Mouse (Mus musculus): ENCODE data around the gene Acan. TPM values are rescaled to one million over a fixed set of nuclear protein-coding genes. Genes with fewer than 3 reads are reported as not detected.

Acan gene
- 0.21 and 0.65 TPM in 2 replicates for polyA plus RNA-seq (2015; fragmentation: Nextera tagmentation; extraction: Ambion mirVana)

GRCm38 (mm10) chr7:79053383-79053889, at the start of gene Acan:
Acan (plus strand) TSS chr7:79053483.
- ATAC-seq (ENCODE audit: low FRiP score, low read depth) = 0 out of 2 replicates have a peak, but pooled peaks have one; percentile 6
- WGBS = under 1% methylated on average over 23 of the region's 23 CpGs
- peaks cover 55% of the 10 kb centered on the region for H3K27me3 ChIP-seq

DNA sequence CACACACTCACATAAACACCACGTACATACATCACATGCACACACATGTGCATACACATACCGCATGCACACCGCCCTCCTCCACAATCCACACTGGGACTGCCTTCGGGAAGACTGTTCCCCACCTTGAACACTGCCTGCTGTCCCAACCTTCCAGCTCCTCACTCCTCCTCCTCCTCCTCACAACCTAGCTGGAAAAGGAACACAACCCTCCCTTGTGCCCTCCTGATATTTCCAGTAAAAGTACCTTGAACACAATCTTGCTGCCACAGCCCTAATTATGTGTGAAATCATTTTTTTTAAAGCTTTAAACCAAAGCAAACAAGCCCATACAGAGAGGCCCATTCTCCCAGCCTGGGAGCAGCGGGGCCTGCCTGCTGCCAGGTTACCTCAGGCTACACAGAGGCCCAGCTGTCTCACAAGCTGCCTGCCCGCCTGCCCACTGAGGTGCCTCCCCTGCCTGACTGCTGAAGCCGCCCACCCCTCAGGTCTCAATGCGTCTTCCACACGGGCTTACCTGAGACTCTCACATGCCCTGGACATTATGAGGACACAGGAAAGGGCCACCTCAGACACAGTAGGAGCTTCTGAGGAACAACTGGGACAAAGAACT, 31.9 kb upstream of the Acan start:
- WGBS = 68% methylated on average over 9 of the region's 9 CpGs
- H3K4me2 ChIP-seq = no peak overlapping the region
- no peak overlapping the region for H3K27ac ChIP-seq (replicated peaks)
- no peak overlapping the region for H3K9ac ChIP-seq
- H3K9me3 ChIP-seq = no peaks in the 10 kb centered on the region
- no peak for ATAC-seq (ENCODE audit: low FRiP score, low read depth)
- H3K4me3 ChIP-seq = no peak overlapping the region
- no peaks in the 10 kb centered on the region for H3K36me3 ChIP-seq
- H3K27me3 ChIP-seq = no peaks in the 10 kb centered on the region
- no peaks in the 10 kb centered on the region for H3K4me1 ChIP-seq (replicated peaks)

More at GRCm38 (mm10) chr7:79053383-79053889, at the start of gene Acan:
- Histone ChIP-seq H3K36me3 (no peaks in the 10 kb centered on the region), H3K4me2 (peak within 1 kb of the TSS; percentile 99), H3K4me3 (peak within 1 kb of the TSS; percentile 59), H3K27ac (replicated peaks) (no peak within 1 kb of the TSS), H3K4me1 (replicated peaks) (peaks cover 21% of the 10 kb centered on the region), H3K9ac (peak within 1 kb of the TSS; percentile 46), H3K9me3 (no peaks in the 10 kb centered on the region)

DNA sequence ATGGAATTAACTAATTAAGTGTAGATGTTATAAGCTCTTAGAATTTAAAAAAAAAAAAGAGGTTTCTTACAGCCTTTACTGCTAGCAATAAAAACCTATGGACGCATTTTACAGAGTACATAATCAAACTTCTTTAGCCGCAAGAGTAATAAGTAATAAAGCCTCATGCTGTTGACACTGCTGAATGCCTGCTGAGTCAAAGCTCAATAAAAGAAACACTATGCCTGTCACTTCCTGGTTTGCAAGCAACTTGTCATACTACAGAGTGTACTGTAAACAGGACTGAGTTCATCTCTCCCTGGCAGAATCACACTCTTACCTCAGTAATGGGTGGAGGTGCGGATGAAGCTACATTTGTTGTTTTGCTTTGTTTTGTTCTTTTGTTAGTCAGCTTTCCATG, 24.1 kb upstream of the Acan start:
- Histone ChIP-seq H3K36me3 (no peaks in the 10 kb centered on the region), H3K27ac (replicated peaks) (no peak overlapping the region), H3K9me3 (no peaks in the 10 kb centered on the region), H3K4me2 (no peak overlapping the region), H3K9ac (no peak overlapping the region), H3K4me3 (no peak overlapping the region), H3K4me1 (replicated peaks) (no peaks in the 10 kb centered on the region), H3K27me3 (no peaks in the 10 kb centered on the region)
- WGBS = 90% methylated on average over 3 of the region's 3 CpGs
- no peak for ATAC-seq (ENCODE audit: low FRiP score, low read depth)

- no peaks in the 10 kb centered on the region for H3K27me3 ChIP-seq
- H3K4me3 ChIP-seq = no peak overlapping the region
- H3K36me3 ChIP-seq = no peaks in the 10 kb centered on the region
- no peak overlapping the region for H3K9ac ChIP-seq
- H3K9me3 ChIP-seq = no peaks in the 10 kb centered on the region
- no peak overlapping the region for H3K27ac ChIP-seq (replicated peaks)
- ATAC-seq (ENCODE audit: low FRiP score, low read depth) = no peak
- no peaks in the 10 kb centered on the region for H3K4me1 ChIP-seq (replicated peaks)
- H3K4me2 ChIP-seq = no peak overlapping the region
- 83% methylated on average over 2 of the region's 2 CpGs for WGBS
Observed at GRCm38 (mm10) chr7:79033745-79034144, 19.5 kb upstream of the Acan start.

DNA sequence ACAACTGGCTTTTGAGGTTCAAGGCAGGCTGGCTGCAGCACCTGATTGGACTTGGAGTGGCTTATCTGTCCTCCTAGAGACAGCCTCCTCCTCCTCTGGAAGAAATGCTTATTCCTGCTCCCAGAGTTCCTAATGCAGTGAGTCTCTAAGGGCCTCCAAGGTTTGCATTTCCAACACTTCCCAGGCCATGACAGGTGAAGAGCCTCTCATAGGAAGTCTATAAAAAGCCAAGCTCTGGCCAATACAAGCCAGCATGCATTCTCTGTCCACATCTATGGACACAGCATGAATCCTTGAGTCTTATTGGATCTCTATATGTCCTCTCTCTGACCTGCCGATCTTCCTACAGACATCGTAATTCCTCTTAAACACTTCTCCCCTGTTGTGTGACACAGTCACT, 18.8 kb upstream of the Acan start:
- Histone ChIP-seq H3K9ac (no peak overlapping the region), H3K36me3 (no peaks in the 10 kb centered on the region), H3K4me2 (no peak overlapping the region), H3K4me3 (no peak overlapping the region), H3K9me3 (no peaks in the 10 kb centered on the region), H3K27me3 (no peaks in the 10 kb centered on the region), H3K4me1 (replicated peaks) (no peaks in the 10 kb centered on the region), H3K27ac (replicated peaks) (no peak overlapping the region)
- WGBS = 92% methylated on average over 2 of the region's 2 CpGs
- ATAC-seq (ENCODE audit: low FRiP score, low read depth) = no peak

DNA sequence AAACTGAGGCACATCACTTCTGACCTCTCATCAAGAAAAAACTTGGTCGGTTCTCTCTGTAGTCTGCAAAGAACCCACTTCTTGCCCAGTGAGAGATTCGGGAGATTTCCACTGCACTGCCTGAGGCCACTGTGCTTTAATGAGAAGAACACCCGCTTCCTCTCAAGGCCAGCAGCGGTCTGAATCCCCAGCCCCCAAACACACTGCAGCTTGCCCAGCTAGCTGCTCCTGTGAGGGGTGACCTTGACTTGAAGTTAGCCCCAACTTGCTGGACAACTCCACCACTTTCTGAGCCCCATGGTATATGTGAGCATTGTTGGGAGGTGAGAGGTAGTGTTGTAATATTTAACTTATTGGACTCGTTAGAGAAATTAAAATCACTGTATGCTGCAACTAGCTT, 1.2 kb upstream of the Acan start:
- Histone ChIP-seq H3K9ac (no peak overlapping the region), H3K36me3 (no peaks in the 10 kb centered on the region), H3K4me1 (replicated peaks) (peaks cover 21% of the 10 kb centered on the region), H3K9me3 (no peaks in the 10 kb centered on the region), H3K4me2 (peak overlapping the region; percentile 99), H3K4me3 (peak overlapping the region; percentile 59; the same call in 1 of the 2 replicates), H3K27ac (replicated peaks) (no peak overlapping the region), H3K27me3 (peaks cover 55% of the 10 kb centered on the region)
- no peak for ATAC-seq (ENCODE audit: low FRiP score, low read depth)
- 27% methylated on average over 5 of the region's 5 CpGs for WGBS

DNA sequence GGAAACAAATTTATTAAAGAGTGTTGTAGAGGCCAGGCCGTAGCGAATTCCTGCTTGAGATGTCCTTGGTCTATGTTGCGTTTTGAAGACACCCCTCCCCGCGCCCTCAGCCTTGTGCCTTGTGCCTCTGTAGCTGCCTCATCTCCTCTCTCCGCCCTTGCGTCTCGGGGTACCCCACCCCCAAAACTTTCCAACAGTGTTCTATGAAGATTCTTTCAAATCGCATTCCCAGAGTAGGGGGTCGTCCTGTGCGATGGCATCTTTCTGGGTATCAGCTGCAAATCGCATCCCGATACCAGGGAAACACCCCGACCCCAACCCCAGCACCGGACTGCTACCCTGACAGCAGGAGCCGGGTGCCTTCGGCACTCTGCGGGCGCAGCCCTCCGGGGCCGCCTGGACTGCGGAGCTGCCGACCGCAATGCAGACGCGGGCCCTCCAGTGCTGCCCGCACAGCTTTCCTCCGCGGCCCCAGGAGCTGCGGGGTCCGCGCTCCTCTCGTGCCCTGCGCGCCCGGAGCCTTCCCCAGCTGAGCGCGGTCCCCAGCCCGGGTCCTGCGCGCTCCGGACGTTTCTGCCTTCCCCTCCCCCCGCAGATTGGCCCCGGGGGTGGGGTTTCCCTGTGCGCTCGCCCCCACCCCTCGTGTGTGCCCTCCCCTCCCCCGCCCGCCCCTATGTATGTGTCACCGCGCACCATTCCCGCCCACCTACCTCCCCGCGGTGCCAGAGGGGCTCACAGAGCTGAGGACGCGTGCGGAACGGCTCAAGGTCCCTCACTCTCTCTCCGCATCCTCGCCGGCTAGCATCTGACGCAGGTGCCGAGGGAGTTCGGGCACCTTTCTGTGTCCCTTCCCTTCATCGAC, 531 bp upstream of the Acan start:
- peaks cover 21% of the 10 kb centered on the region for H3K4me1 ChIP-seq (replicated peaks)
- peaks cover 55% of the 10 kb centered on the region for H3K27me3 ChIP-seq
- H3K9ac ChIP-seq = peak overlapping the region; percentile 46
- H3K4me3 ChIP-seq = peak overlapping the region; percentile 59
- H3K9me3 ChIP-seq = no peaks in the 10 kb centered on the region
- 1% methylated on average over 53 of the region's 66 CpGs for WGBS
- peak overlapping the region; percentile 99 for H3K4me2 ChIP-seq
- peak; percentile 76 for ATAC-seq (ENCODE audit: low FRiP score, low read depth)
- H3K27ac ChIP-seq (replicated peaks) = no peak overlapping the region
- no peaks in the 10 kb centered on the region for H3K36me3 ChIP-seq

DNA sequence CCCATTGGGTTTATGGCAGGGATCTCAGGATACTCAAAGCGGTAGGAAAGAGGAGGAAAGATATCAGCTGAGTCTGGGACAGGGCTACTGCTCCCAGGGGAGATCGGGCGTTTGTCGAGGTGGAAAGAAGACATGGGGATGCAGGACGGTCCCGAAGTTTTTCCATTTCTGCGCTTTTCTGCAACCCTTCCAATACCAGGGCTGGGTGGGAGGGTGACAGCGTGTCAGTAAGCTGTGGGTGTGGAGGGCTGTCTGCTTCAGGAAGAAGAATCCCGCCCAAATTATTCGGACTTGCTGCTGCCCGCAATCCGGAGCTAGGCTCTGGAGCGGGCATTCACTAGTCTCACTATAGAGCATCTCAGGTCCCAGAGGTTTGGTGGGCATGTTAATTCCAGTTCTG, 828 bp downstream of the Acan start:
- Histone ChIP-seq H3K4me1 (replicated peaks) (peaks cover 21% of the 10 kb centered on the region), H3K27me3 (peaks cover 55% of the 10 kb centered on the region), H3K9ac (no peak overlapping the region), H3K4me3 (no peak overlapping the region), H3K27ac (replicated peaks) (no peak overlapping the region), H3K36me3 (no peaks in the 10 kb centered on the region), H3K4me2 (peak overlapping the region; percentile 99), H3K9me3 (no peaks in the 10 kb centered on the region)
- WGBS = 10% methylated on average over 13 of the region's 13 CpGs
- ATAC-seq (ENCODE audit: low FRiP score, low read depth) = no peak

DNA sequence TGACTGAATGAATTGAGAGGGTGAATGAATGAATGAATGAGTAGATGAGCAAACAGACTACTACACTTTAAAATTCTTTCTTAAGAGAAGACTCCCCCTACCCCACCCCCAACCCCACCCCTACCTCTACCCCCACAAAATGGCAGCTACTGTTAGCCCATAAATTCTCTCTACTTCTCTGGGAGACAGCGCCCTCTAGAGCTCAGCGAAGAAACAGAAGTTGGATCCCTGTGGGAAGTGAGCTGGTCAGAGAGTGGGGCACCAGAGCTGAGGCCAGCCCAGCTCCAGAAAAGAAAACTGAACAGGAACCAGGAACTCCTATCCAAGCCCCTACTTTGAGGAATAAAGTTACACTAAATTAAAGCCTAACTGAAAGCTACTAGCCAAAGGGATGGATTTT, 5.3 kb downstream of the Acan start:
- Histone ChIP-seq H3K36me3 (no peaks in the 10 kb centered on the region), H3K27me3 (peaks cover 28% of the 10 kb centered on the region), H3K4me1 (replicated peaks) (peaks cover 5% of the 10 kb centered on the region), H3K27ac (replicated peaks) (no peak overlapping the region), H3K9ac (no peak overlapping the region), H3K4me3 (no peak overlapping the region), H3K4me2 (no peak overlapping the region), H3K9me3 (no peaks in the 10 kb centered on the region)
- WGBS = 26% methylated on average over 2 of the region's 2 CpGs
- ATAC-seq (ENCODE audit: low FRiP score, low read depth) = no peak

DNA sequence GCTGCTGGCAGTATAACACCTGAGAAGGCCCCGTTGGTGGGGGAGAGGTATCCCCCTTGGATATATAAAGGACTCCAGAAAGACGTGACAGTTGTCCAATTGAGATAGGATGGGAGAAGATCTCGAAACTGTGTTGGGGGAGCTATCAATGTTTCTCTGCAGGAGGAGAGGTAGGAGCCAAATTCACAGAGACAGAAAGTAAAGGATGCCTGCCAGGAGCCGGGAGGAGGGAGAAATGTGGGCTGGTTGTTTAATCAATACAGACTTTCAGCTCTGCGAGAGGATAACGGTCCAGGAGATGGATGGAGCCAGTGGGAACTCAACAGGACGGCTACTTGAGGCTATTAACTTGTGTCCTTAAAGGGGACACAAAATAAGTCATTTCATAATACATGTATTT, 14.2 kb downstream of the Acan start:
- Histone ChIP-seq H3K27ac (replicated peaks) (no peak overlapping the region), H3K9me3 (no peaks in the 10 kb centered on the region), H3K36me3 (no peaks in the 10 kb centered on the region), H3K4me2 (no peak overlapping the region), H3K27me3 (no peaks in the 10 kb centered on the region), H3K9ac (no peak overlapping the region), H3K4me3 (no peak overlapping the region), H3K4me1 (replicated peaks) (no peaks in the 10 kb centered on the region)
- no peak for ATAC-seq (ENCODE audit: low FRiP score, low read depth)
- WGBS = 60% methylated on average over 7 of the region's 7 CpGs

- Histone ChIP-seq H3K4me1 (replicated peaks) (no peaks in the 10 kb centered on the region), H3K4me3 (no peak overlapping the region), H3K4me2 (no peak overlapping the region), H3K9ac (no peak overlapping the region), H3K36me3 (no peaks in the 10 kb centered on the region), H3K27me3 (no peaks in the 10 kb centered on the region), H3K27ac (replicated peaks) (no peak overlapping the region), H3K9me3 (no peaks in the 10 kb centered on the region)
- no peak for ATAC-seq (ENCODE audit: low FRiP score, low read depth)
- WGBS = 78% methylated on average over 4 of the region's 4 CpGs
Observed at GRCm38 (mm10) chr7:79068231-79068630, 14.9 kb downstream of the Acan start.

- no peak overlapping the region for H3K27ac ChIP-seq (replicated peaks)
- no peaks in the 10 kb centered on the region for H3K9me3 ChIP-seq
- H3K36me3 ChIP-seq = no peaks in the 10 kb centered on the region
- H3K4me1 ChIP-seq (replicated peaks) = no peaks in the 10 kb centered on the region
- 73% methylated on average over 3 of the region's 3 CpGs for WGBS
- ATAC-seq (ENCODE audit: low FRiP score, low read depth) = no peak
- no peak overlapping the region for H3K9ac ChIP-seq
- H3K4me3 ChIP-seq = no peak overlapping the region
- H3K27me3 ChIP-seq = no peaks in the 10 kb centered on the region
- H3K4me2 ChIP-seq = no peak overlapping the region
Observed at GRCm38 (mm10) chr7:79079212-79079611, 25.9 kb downstream of the Acan start.
